Mouse (Mus musculus): ENCODE measurements around the gene Ltbp1. TPM values are rescaled to one million over a fixed set of nuclear protein-coding genes. Genes with fewer than 3 reads are reported as not detected.

Ltbp1 gene
- total and polyA plus RNA-seq, 3 experiments, result 0.01 to 0.04 TPM; not detected in 1

DNA sequence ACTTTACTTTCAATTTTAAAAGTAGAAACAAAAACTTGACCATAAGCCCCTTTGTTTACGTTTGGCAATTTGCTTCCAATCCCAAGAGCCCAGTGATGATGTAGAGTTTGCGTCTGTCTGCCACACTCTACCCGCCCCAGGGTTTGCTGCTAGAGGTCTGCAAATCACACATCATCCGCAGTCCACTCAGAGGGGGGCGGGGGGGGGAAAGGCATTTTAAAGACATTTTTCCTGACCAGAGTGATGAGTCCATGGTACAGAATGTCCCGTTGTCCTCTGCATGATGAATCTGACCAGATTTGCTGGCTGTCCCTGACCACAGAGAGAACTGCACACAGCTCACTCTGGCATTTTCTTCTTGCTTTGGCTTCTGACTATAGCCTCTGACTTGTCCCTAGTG lies 269.9 kb downstream of the Ltbp1 start:
- DNase-seq (ENCODE audit: low read depth, low spot score), result no peak
- no peak for TF ChIP-seq CHD1 (IDR thresholded peaks at IDR 0.05; ENCODE audit: low read depth, low read length)
- no peak for TF ChIP-seq JUND (IDR thresholded peaks at IDR 0.05; ENCODE audit: low read depth, low read length)
- TF ChIP-seq POLR2AphosphoS5 (IDR thresholded peaks at IDR 0.05; ENCODE audit: borderline replicate concordance, low read depth, low read length), result no peak
- no peaks in the 10 kb centered on the region for H3K79me2 ChIP-seq (ENCODE audit: control insufficient read depth, insufficient read depth, low read length, poor library complexity)
- H3K27me3 ChIP-seq (ENCODE audit: control insufficient read depth in 1 of 2, insufficient read depth in 2 of 2, low read length in 2 of 2), result peaks cover 0 to 2% of the 10 kb centered on the region in 2 experiments; a peak in 2 of 4 replicates
- H3K27ac ChIP-seq (ENCODE audit: control insufficient read depth, low read depth, low read length), result no peak overlapping the region
- no peaks in the 10 kb centered on the region for H3K36me3 ChIP-seq (ENCODE audit: control insufficient read depth in 1 of 2, insufficient read depth in 2 of 2, low read length in 2 of 2)
- H3K4me3 ChIP-seq (ENCODE audit: control insufficient read depth in 1 of 2, insufficient read depth in 1 of 2, low read depth in 2 of 2, low read length in 2 of 2), result no peak overlapping the region
- no peak overlapping the region for H3K9ac ChIP-seq (ENCODE audit: control insufficient read depth, low read depth, low read length, poor library complexity, severe bottlenecking)
- no peaks in the 10 kb centered on the region for H3K4me1 ChIP-seq (ENCODE audit: control insufficient read depth in 1 of 2, insufficient read depth in 2 of 2, low read length in 2 of 2)
- no peaks in the 10 kb centered on the region for H3K9me3 ChIP-seq (replicated peaks; ENCODE audit: insufficient read depth, low read length)

DNA sequence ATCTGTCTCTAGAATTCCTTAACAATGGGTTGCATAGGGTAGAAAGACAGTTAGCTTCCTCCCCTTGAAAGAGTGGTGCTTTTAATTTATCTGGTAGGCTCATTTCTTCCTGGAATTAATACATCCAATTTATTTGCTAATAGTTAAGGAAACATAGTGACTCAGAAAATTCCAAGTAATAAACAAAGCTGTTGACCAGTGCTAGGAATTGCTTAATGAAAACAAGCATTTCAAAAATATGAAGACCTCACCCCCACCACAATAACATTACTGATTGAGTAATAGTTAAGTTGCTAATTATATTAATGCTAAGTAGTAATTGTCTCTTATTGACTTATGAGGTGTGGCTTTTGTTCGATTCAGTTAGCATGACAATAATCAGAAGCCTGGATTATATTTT lies 272.7 kb downstream of the Ltbp1 start:
- Histone ChIP-seq H3K9ac (ENCODE audit: control insufficient read depth, low read depth, low read length, poor library complexity, severe bottlenecking) (no peak overlapping the region), H3K79me2 (ENCODE audit: control insufficient read depth, insufficient read depth, low read length, poor library complexity) (no peaks in the 10 kb centered on the region), H3K27me3 (ENCODE audit: control insufficient read depth in 1 of 2, insufficient read depth in 2 of 2, low read length in 2 of 2) (peaks cover 0 to 2% of the 10 kb centered on the region in 2 experiments; a peak in 2 of 4 replicates), H3K27ac (ENCODE audit: control insufficient read depth, low read depth, low read length) (no peak overlapping the region), H3K4me1 (ENCODE audit: control insufficient read depth in 1 of 2, insufficient read depth in 2 of 2, low read length in 2 of 2) (no peaks in the 10 kb centered on the region), H3K36me3 (ENCODE audit: control insufficient read depth in 1 of 2, insufficient read depth in 2 of 2, low read length in 2 of 2) (no peaks in the 10 kb centered on the region), H3K4me3 (ENCODE audit: control insufficient read depth in 1 of 2, insufficient read depth in 1 of 2, low read depth in 2 of 2, low read length in 2 of 2) (no peak overlapping the region), H3K9me3 (replicated peaks; ENCODE audit: insufficient read depth, low read length) (no peaks in the 10 kb centered on the region)
- TF ChIP-seq USF2 (IDR thresholded peaks at IDR 0.05; ENCODE audit: borderline replicate concordance in 1 of 2, insufficient read depth in 1 of 2, low read depth in 1 of 2, low read length in 2 of 2) (no peak), POLR2A (IDR thresholded peaks at IDR 0.05; ENCODE audit: control insufficient read depth in 1 of 2, insufficient read depth in 1 of 2, low read depth in 1 of 2, low read length in 2 of 2, poor library complexity in 1 of 2) (no peak), UBTF (IDR thresholded peaks at IDR 0.05; ENCODE audit: borderline replicate concordance, insufficient read depth, low read depth, low read length) (no peak), MYB (IDR thresholded peaks at IDR 0.05; ENCODE audit: low read depth, low read length) (no peak), SMC3 (IDR thresholded peaks at IDR 0.05; ENCODE audit: low read depth, low read length) (no peak), KAT2A (conservative IDR thresholded peaks at IDR 0.05; ENCODE audit: low read depth, low read length) (no peak), ELF1 (IDR thresholded peaks at IDR 0.05; ENCODE audit: low read depth, low read length) (no peak), MAZ (IDR thresholded peaks at IDR 0.05; ENCODE audit: low read depth, low read length) (no peak), ZMIZ1 (IDR thresholded peaks at IDR 0.05; ENCODE audit: low read depth, low read length) (no peak), CHD2 (IDR thresholded peaks at IDR 0.05; ENCODE audit: low read length) (no peak), HCFC1 (IDR thresholded peaks at IDR 0.05; ENCODE audit: low read depth, low read length) (no peak), ZKSCAN1 (IDR thresholded peaks at IDR 0.05; ENCODE audit: low read depth, low read length) (no peak), ZC3H11A (IDR thresholded peaks at IDR 0.05; ENCODE audit: low read depth, low read length) (no peak), SIN3A (IDR thresholded peaks at IDR 0.05; ENCODE audit: low read length) (no peak), POLR2AphosphoS5 (IDR thresholded peaks at IDR 0.05; ENCODE audit: borderline replicate concordance, low read depth, low read length) (no peak), RCOR1 (IDR thresholded peaks at IDR 0.05; ENCODE audit: low read depth, low read length) (no peak), MAFK (IDR thresholded peaks at IDR 0.05; ENCODE audit: borderline replicate concordance, low read depth, low read length) (no peak), NRF1 (IDR thresholded peaks at IDR 0.05; ENCODE audit: insufficient read depth, low read depth, low read length, poor library complexity, severe bottlenecking) (no peak)
- no peak for DNase-seq (ENCODE audit: low read depth, low spot score)

Measured in MEL (cell line).